Mouse (Mus musculus): ENCODE measurements around the gene Wnt10b. TPM values are rescaled to one million over a fixed set of nuclear protein-coding genes. Genes with fewer than 3 reads are reported as not detected.
"Not testable (repeated sequence)": the region's sequence is repeated elsewhere in the genome, so short reads cannot be mapped to it uniquely, and the experiment has no call there.

Wnt10b gene
- not detected in 2 replicates for polyA plus RNA-seq (2012; ENCODE audit: insufficient read depth, low replicate concordance)

GRCm38 (mm10) chr15:98777762-98778161 lies at the start of gene Wnt10b:
Gene Wnt10b (minus strand): TSS chr15:98778150.
- H3K4me3 ChIP-seq (replicated peaks): peak within 1 kb of the TSS; percentile 89

GRCm38 (mm10) chr15:98827611-98828011 lies 49.7 kb upstream of the Wnt10b start:
- no peaks in the 10 kb centered on the region for H3K27me3 ChIP-seq (replicated peaks)
- H3K9me3 ChIP-seq: peaks cover 10% of the 10 kb centered on the region
- TF ChIP-seq FLI1 (IDR thresholded peaks at IDR 0.05; ENCODE audit: low read length) (no peak), GATA1 (IDR thresholded peaks at IDR 0.05; ENCODE audit: borderline replicate concordance, low read length) (no peak)
- peak overlapping the region; percentile 47 for H3K4me3 ChIP-seq (replicated peaks)
- H3K36me3 ChIP-seq (replicated peaks; ENCODE audit: low read length): peaks cover 64% of the 10 kb centered on the region
- H3K4me1 ChIP-seq: peaks cover 71% of the 10 kb centered on the region

More at GRCm38 (mm10) chr15:98777762-98778161, at the start of gene Wnt10b:
- no peaks in the 10 kb centered on the region for H3K9me3 ChIP-seq
- H3K27me3 ChIP-seq (replicated peaks): peaks cover 95% of the 10 kb centered on the region
- TF ChIP-seq FLI1 (IDR thresholded peaks at IDR 0.05; ENCODE audit: low read length) (no peak), GATA1 (IDR thresholded peaks at IDR 0.05; ENCODE audit: borderline replicate concordance, low read length) (no peak)
- no peaks in the 10 kb centered on the region for H3K36me3 ChIP-seq (replicated peaks; ENCODE audit: low read length)
- peaks cover 55% of the 10 kb centered on the region for H3K4me1 ChIP-seq

- Histone ChIP-seq H3K4me1 (peaks cover 66% of the 10 kb centered on the region), H3K9me3 (peaks cover 10% of the 10 kb centered on the region), H3K4me3 (replicated peaks) (no peak overlapping the region), H3K27me3 (replicated peaks) (no peaks in the 10 kb centered on the region), H3K36me3 (replicated peaks; ENCODE audit: low read length) (peaks cover 96% of the 10 kb centered on the region)
- no peak for TF ChIP-seq GATA1 (IDR thresholded peaks at IDR 0.05; ENCODE audit: borderline replicate concordance, low read length)
These were observed 45.5 kb upstream of the Wnt10b start for GRCm38 (mm10) chr15:98823434-98823833.

- Histone ChIP-seq H3K36me3 (replicated peaks; ENCODE audit: low read length) (peaks cover 94% of the 10 kb centered on the region), H3K4me1 (peaks cover 53% of the 10 kb centered on the region), H3K9me3 (peaks cover 10% of the 10 kb centered on the region), H3K27me3 (replicated peaks) (no peaks in the 10 kb centered on the region), H3K4me3 (replicated peaks) (no peak overlapping the region)
- TF ChIP-seq GATA1 (IDR thresholded peaks at IDR 0.05; ENCODE audit: borderline replicate concordance, low read length) (no peak), FLI1 (IDR thresholded peaks at IDR 0.05; ENCODE audit: low read length) (no peak)
These were observed 44.2 kb upstream of the Wnt10b start for GRCm38 (mm10) chr15:98822147-98822546.

- H3K36me3 ChIP-seq (replicated peaks; ENCODE audit: low read length): peaks cover 95% of the 10 kb centered on the region
- no peak for TF ChIP-seq FLI1 (IDR thresholded peaks at IDR 0.05; ENCODE audit: low read length)
- TF ChIP-seq GATA1 (IDR thresholded peaks at IDR 0.05; ENCODE audit: borderline replicate concordance, low read length): no peak
These were observed 43.5 kb upstream of the Wnt10b start for GRCm38 (mm10) chr15:98821403-98821802.

GRCm38 (mm10) chr15:98820937-98821336 lies 43.0 kb upstream of the Wnt10b start:
- peaks cover 42% of the 10 kb centered on the region for H3K4me1 ChIP-seq
- H3K36me3 ChIP-seq (replicated peaks; ENCODE audit: low read length): peaks cover 95% of the 10 kb centered on the region
- H3K27me3 ChIP-seq (replicated peaks): no peaks in the 10 kb centered on the region
- H3K9me3 ChIP-seq: peaks cover 10% of the 10 kb centered on the region
- no peak overlapping the region for H3K4me3 ChIP-seq (replicated peaks)
- TF ChIP-seq FLI1 (IDR thresholded peaks at IDR 0.05; ENCODE audit: low read length) (no peak), GATA1 (IDR thresholded peaks at IDR 0.05; ENCODE audit: borderline replicate concordance, low read length) (no peak)

More at GRCm38 (mm10) chr15:98821403-98821802, 43.5 kb upstream of the Wnt10b start:
- Histone ChIP-seq H3K27me3 (replicated peaks) (no peaks in the 10 kb centered on the region), H3K9me3 (peaks cover 10% of the 10 kb centered on the region), H3K4me1 (peaks cover 46% of the 10 kb centered on the region), H3K4me3 (replicated peaks) (no peak overlapping the region)

- H3K4me1 ChIP-seq: peaks cover 19% of the 10 kb centered on the region
- H3K36me3 ChIP-seq (replicated peaks; ENCODE audit: low read length): peaks cover 95% of the 10 kb centered on the region
- H3K4me3 ChIP-seq (replicated peaks): no peak overlapping the region
- no peaks in the 10 kb centered on the region; the same call in 1 of the 2 replicates for H3K9me3 ChIP-seq
- TF ChIP-seq GATA1 (IDR thresholded peaks at IDR 0.05; ENCODE audit: borderline replicate concordance, low read length) (no peak), FLI1 (IDR thresholded peaks at IDR 0.05; ENCODE audit: low read length) (no peak)
- H3K27me3 ChIP-seq (replicated peaks): no peaks in the 10 kb centered on the region
These were observed 40.2 kb upstream of the Wnt10b start for GRCm38 (mm10) chr15:98818171-98818570.

GRCm38 (mm10) chr15:98812741-98813424 lies 34.9 kb upstream of the Wnt10b start:
- Histone ChIP-seq H3K4me3 (replicated peaks) (no peak overlapping the region), H3K36me3 (replicated peaks; ENCODE audit: low read length) (peaks cover 79% of the 10 kb centered on the region), H3K27me3 (replicated peaks) (peaks cover 24% of the 10 kb centered on the region), H3K9me3 (no peaks in the 10 kb centered on the region; the same call in 1 of the 2 replicates), H3K4me1 (peaks cover 18% of the 10 kb centered on the region)
- TF ChIP-seq FLI1 (IDR thresholded peaks at IDR 0.05; ENCODE audit: low read length) (no peak), GATA1 (IDR thresholded peaks at IDR 0.05; ENCODE audit: borderline replicate concordance, low read length) (no peak)

GRCm38 (mm10) chr15:98810212-98810611 lies 32.3 kb upstream of the Wnt10b start:
- Histone ChIP-seq H3K4me1 (peaks cover 45% of the 10 kb centered on the region), H3K36me3 (replicated peaks; ENCODE audit: low read length) (peaks cover 54% of the 10 kb centered on the region), H3K27me3 (replicated peaks) (peaks cover 51% of the 10 kb centered on the region)
- not testable (repeated sequence) for H3K4me3 ChIP-seq (replicated peaks); H3K9me3 ChIP-seq

GRCm38 (mm10) chr15:98809390-98809789 lies 31.4 kb upstream of the Wnt10b start, which contains the start of gene Ddn:
Gene Ddn (minus strand): TSS chr15:98809490.
- TF ChIP-seq FLI1 (IDR thresholded peaks at IDR 0.05; ENCODE audit: low read length): no peak
- no peak for TF ChIP-seq GATA1 (IDR thresholded peaks at IDR 0.05; ENCODE audit: borderline replicate concordance, low read length)
- peaks cover 59% of the 10 kb centered on the region for H3K27me3 ChIP-seq (replicated peaks)
- peaks cover 53% of the 10 kb centered on the region for H3K4me1 ChIP-seq
- peak within 1 kb of the TSS; percentile 90 for H3K4me3 ChIP-seq (replicated peaks)
- H3K36me3 ChIP-seq (replicated peaks; ENCODE audit: low read length): peaks cover 46% of the 10 kb centered on the region
- no peaks in the 10 kb centered on the region for H3K9me3 ChIP-seq
